Mouse (Mus musculus): ENCODE results near the gene Znhit6.

DNA sequence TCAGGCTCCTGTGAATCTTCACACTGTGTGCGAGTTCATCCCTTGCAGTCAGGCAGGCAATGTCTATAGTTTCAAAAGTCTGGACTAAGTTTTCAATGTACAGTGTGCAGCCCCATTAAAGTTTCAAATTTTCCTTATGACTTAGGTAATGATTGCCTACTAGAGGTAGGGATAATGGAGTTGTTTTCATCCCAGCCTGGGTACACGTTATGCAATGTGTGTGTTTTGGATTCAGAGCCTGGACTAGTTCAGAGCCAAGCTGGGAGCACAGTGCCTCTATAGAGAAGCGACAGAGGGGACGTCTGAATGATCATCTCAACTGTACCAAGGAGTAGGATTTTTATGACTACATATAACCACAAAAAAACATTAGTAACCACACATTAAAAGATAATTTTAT is 15.9 kb upstream of the Znhit6 start:
- TF ChIP-seq CTCF (IDR thresholded peaks at IDR 0.05; ENCODE audit: control insufficient read depth, insufficient read depth, insufficient read length): no peak
- no peak for TF ChIP-seq USF1 (IDR thresholded peaks at IDR 0.05; ENCODE audit: low read depth)
- no peak for TF ChIP-seq MAX (IDR thresholded peaks at IDR 0.05)
- no peak for TF ChIP-seq CEBPB (IDR thresholded peaks at IDR 0.05; ENCODE audit: low read depth)
- TF ChIP-seq MYOG (IDR thresholded peaks at IDR 0.05; ENCODE audit: control insufficient read depth, extremely low read depth, insufficient read length): no peak
